Mouse (Mus musculus) bone marrow macrophage, adult 2 months (primary cell): Measurements from ENCODE around the gene Chn2.

ENCODE experiments used
- CTCF ChIP-seq: IDR thresholded peaks from 2 replicates; pipeline ENCODE4 v1.5.1; 2012; ENCODE audit warnings: low read depth, mild to moderate bottlenecking, low read length, moderate library complexity
- POLR2A ChIP-seq: IDR thresholded peaks from 2 replicates; pipeline ENCODE4 v1.6.1; 2012; ENCODE audit warnings: mild to moderate bottlenecking, low read depth, low read length, borderline replicate concordance

DNA sequence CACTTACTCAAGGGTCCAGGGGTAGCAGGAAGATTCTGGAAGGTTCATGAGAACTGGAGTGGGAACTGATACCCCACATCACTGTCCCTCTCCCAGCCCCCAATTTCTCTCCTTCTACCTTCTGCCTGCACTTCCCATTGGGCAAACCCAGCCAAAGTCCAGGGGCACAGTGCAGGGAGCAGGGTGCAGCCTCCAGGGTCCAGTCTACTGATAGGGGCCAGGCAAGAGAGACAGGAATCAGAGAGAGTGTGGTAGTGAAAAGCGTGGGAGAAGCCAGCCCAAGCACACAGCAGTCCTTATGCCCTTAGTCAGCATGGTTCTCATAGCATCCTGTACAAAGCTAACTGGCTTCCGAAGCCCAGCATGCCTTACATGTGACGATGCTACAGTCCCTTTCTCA, 187.7 kb downstream of the Chn2 start:
- no peak for TF ChIP-seq CTCF
- TF ChIP-seq POLR2A = no peak
